Mouse (Mus musculus) lung, embryonic 16.5 days (tissue): ENCODE data around the gene Tradd. TPM values are rescaled to one million over a fixed set of nuclear protein-coding genes. Genes with fewer than 3 reads are reported as not detected.
A peak's percentile ranks its signal among the peaks of the same experiment; 100 is the strongest.

ENCODE experiments used
- ATAC-seq: fragments of 200-750 bp; cut with Nextera tagmentation; 2 replicates; pipeline ENCODE4 v1.8.0; 2017; ENCODE audit warnings: low read depth, mild to moderate bottlenecking, moderate library complexity
- H3K27ac ChIP-seq: fragments of 300-500 bp; sonication (generic); 2 replicates; pipeline ENCODE4 v1.5.1; 2014; ENCODE audit warnings: mild to moderate bottlenecking, control low read depth, low read length
- H3K27me3 ChIP-seq: fragments of 300-500 bp; sonication (generic); 2 replicates; pipeline ENCODE4 v1.6.1; 2014; ENCODE audit warnings: low read depth, low read length, mixed read lengths; ENCODE audit not compliant: control insufficient read depth, insufficient read depth
- H3K36me3 ChIP-seq: fragments of 300-500 bp; sonication (generic); 2 replicates; pipeline ENCODE4 v1.6.1; 2014; ENCODE audit warnings: low read length; ENCODE audit not compliant: control insufficient read depth, insufficient read depth
- H3K4me1 ChIP-seq: fragments of 300-500 bp; sonication (generic); replicated peaks from 2 replicates; pipeline ENCODE4 v1.6.1; 2014; ENCODE audit warnings: low read length, mixed read lengths; ENCODE audit not compliant: control insufficient read depth, insufficient read depth
- H3K4me2 ChIP-seq: fragments of 300-500 bp; sonication (generic); 2 replicates; pipeline ENCODE4 v1.6.1; 2014; ENCODE audit warnings: low read depth, low read length, control low read depth
- H3K4me3 ChIP-seq: fragments of 300-500 bp; sonication (generic); 2 replicates; pipeline ENCODE4 v1.5.1; 2014; ENCODE audit warnings: mild to moderate bottlenecking, low read length, control low read depth
- H3K9ac ChIP-seq: fragments of 300-500 bp; sonication (generic); 2 replicates; pipeline ENCODE4 v1.6.1; 2014; ENCODE audit warnings: low read length, control low read depth
- H3K9me3 ChIP-seq: fragments of 300-500 bp; sonication (generic); 2 replicates; pipeline ENCODE4 v1.6.1; 2016; ENCODE audit warnings: low read length; ENCODE audit not compliant: control insufficient read depth
- WGBS: fragments of 180-500 bp; shearing (Covaris S2); extraction: QIAGEN DNeasy Blood & Tissue Kit; methylation state at CpG from one replicate; pipeline ENCODE4 v1.1.7; 2014; 5-methylcytosine and 5-hydroxymethylcytosine counted together
- polyA plus RNA-seq: library from polyadenylated mRNA; unstranded; fragments of >200 nt; fragmentation: Nextera tagmentation; extraction: Ambion mirVana; gene quantifications from 2 replicates; pipeline ENCODE4 v1.2.1, GENCODE M21; 2015

Tradd gene
- polyA plus RNA-seq, 1 experiment from 2014 or later: 31.5 TPM

DNA sequence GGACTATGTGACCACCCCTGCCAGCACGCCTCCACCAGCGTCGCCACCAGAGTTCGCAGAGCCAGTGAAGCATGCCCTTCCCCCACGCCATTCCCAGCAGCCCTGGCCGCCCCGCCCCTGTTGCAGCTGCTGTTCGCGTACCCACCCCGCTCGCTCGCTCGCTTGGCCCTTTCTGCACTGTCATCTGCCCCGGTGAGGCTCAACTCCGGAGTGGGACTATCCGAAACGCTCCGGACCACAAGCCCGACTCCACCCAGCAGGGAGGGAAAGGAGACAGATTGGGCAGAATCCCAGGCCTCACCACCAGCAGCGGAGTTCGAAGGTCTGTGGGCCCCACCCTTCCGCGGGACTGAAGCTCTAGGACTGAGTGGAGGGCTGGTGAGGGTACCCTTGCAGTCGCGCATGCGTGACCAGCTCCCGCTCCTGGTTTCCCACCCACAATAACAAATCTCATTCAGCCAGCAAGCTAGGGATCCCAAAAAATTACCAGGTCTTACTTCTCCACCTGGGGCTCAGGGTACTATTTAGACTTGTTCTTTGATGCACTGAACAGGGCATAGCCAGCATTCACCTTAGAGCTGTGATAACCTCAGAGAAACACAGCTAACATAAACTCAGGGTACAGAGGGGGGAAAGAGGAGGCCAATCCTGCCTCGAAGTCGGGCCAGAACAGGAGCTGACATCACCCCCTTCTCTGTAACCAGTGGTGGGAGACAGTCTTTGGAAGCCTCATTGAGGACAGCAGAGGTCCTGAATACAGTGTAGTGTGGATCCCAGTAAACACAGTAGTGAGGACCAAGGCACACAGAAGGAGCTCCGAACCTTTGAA is 12.1 kb upstream of the Tradd start:
- H3K9ac ChIP-seq: peak overlapping the region; percentile 50
- peaks cover 71% of the 10 kb centered on the region for H3K27me3 ChIP-seq
- peak overlapping the region; percentile 74 for H3K4me2 ChIP-seq
- H3K9me3 ChIP-seq: no peaks in the 10 kb centered on the region
- H3K4me3 ChIP-seq: peak overlapping the region; percentile 49
- WGBS: 4% methylated on average over 30 of the region's 30 CpGs
- H3K4me1 ChIP-seq: peaks cover 19% of the 10 kb centered on the region
- ATAC-seq: peak; percentile 58
- H3K27ac ChIP-seq: no peak overlapping the region
- H3K36me3 ChIP-seq: no peaks in the 10 kb centered on the region

DNA sequence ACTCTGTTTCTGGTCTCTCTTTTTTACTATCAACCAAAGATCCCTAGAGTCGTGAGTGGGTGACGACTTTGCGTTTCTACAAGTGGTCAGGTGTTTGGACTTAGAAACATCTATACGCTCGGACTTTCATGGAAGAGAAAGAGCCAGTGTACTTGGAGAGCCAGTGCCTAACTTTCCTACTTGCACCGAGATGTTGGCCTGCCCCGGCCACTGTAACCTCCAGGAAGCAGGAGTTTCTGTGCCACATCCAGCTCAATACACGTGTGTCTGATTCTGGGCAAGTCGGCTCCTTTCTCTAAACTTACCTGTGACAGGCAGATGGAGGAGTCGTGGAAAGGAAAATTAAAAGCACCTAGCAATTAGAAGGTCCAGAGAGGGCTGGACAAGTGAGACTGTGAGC is 11.4 kb upstream of the Tradd start, which contains the start of gene Nol3:
Gene Nol3, plus strand, starts transcription at position 301 of the 400 bp plus-strand sequence.
- Histone ChIP-seq H3K27me3 (peaks cover 77% of the 10 kb centered on the region), H3K9ac (peak within 1 kb of the TSS; percentile 50), H3K4me3 (peak within 1 kb of the TSS; percentile 49), H3K36me3 (no peaks in the 10 kb centered on the region), H3K9me3 (no peaks in the 10 kb centered on the region), H3K4me1 (peaks cover 19% of the 10 kb centered on the region), H3K27ac (no peak within 1 kb of the TSS), H3K4me2 (peak within 1 kb of the TSS; percentile 74)
- no peak for ATAC-seq
- 3% methylated on average over 10 of the region's 10 CpGs for WGBS

- Histone ChIP-seq H3K27me3 (peaks cover 81% of the 10 kb centered on the region), H3K27ac (no peak overlapping the region), H3K9ac (peak overlapping the region; percentile 34; the same call in 1 of the 2 replicates), H3K36me3 (no peaks in the 10 kb centered on the region), H3K4me1 (peaks cover 19% of the 10 kb centered on the region), H3K4me2 (peak overlapping the region; percentile 74), H3K9me3 (no peaks in the 10 kb centered on the region), H3K4me3 (no peak overlapping the region; the same call in 1 of the 2 replicates)
- ATAC-seq: no peak
- WGBS: 13% methylated on average over 11 of the region's 11 CpGs
Measured at GRCm38 (mm10) chr8:105275387-105275786, 11.0 kb upstream of the Tradd start.

DNA sequence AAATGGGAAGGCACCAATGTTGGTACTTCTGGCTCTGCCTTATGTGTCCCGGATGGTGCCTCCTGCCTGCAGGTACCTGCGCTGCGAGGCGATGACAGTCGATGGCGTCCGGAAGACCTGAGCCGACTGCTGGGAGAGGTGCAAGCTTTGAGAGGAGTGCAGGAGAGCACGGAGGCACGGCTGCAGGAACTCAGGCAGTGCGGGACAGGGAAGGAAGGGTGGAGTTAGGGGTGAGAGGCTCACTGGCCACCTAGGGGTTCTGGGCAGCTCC is 6.4 kb upstream of the Tradd start:
- no peaks in the 10 kb centered on the region for H3K9me3 ChIP-seq
- H3K27ac ChIP-seq: no peak overlapping the region
- H3K27me3 ChIP-seq: peaks cover 83% of the 10 kb centered on the region
- H3K4me1 ChIP-seq: peaks cover 26% of the 10 kb centered on the region
- no peak overlapping the region for H3K4me2 ChIP-seq
- no peaks in the 10 kb centered on the region for H3K36me3 ChIP-seq
- no peak overlapping the region for H3K9ac ChIP-seq
- H3K4me3 ChIP-seq: no peak overlapping the region
- no peak for ATAC-seq
- 2% methylated on average over 11 of the region's 11 CpGs for WGBS

- Histone ChIP-seq H3K27ac (no peak overlapping the region), H3K4me1 (peaks cover 21% of the 10 kb centered on the region), H3K4me3 (peak overlapping the region; percentile 49), H3K9me3 (no peaks in the 10 kb centered on the region), H3K36me3 (no peaks in the 10 kb centered on the region), H3K9ac (peak overlapping the region; percentile 55), H3K4me2 (peak overlapping the region; percentile 87), H3K27me3 (peaks cover 77% of the 10 kb centered on the region)
- WGBS: 8% methylated on average over 39 of the region's 39 CpGs
- no peak for ATAC-seq
Measured at GRCm38 (mm10) chr8:105270101-105270915, 5.9 kb upstream of the Tradd start.

- ATAC-seq: peak; percentile 72
- Histone ChIP-seq H3K4me2 (peak within 1 kb of the TSS; percentile 87), H3K27ac (no peak within 1 kb of the TSS), H3K4me3 (peak within 1 kb of the TSS; percentile 49), H3K36me3 (no peaks in the 10 kb centered on the region), H3K9me3 (no peaks in the 10 kb centered on the region), H3K4me1 (peaks cover 27% of the 10 kb centered on the region), H3K9ac (peak within 1 kb of the TSS; percentile 55), H3K27me3 (peaks cover 69% of the 10 kb centered on the region)
- 1% methylated on average over 42 of the region's 42 CpGs for WGBS
Measured at GRCm38 (mm10) chr8:105269461-105269947, 5.1 kb upstream of the Tradd start, which contains the start of gene Hsf4. Gene Hsf4 (plus strand): TSS chr8:105269801.

DNA sequence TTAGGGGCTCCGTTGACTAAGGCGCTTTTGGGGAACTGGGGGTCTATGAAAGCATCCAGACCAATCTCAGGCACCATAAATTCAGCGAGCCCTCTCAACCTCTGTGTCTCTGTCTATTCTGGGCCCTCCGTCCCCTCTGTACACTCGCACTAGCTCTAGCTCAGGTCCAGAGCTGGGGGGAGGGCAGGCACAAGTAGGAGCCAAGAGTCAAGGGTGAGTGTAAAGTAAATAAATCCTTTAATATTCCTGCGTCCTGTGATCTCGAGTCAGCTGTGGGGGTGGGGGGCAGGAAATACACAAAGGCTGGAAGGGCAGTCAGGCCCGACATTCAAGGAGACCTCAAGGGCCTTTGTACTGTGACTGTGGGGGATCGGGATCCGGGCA is 4.7 kb upstream of the Tradd start:
- H3K4me2 ChIP-seq: peak overlapping the region; percentile 87
- H3K4me1 ChIP-seq: peaks cover 27% of the 10 kb centered on the region
- ATAC-seq: peak; percentile 21
- no peaks in the 10 kb centered on the region for H3K9me3 ChIP-seq
- peak overlapping the region; percentile 55 for H3K9ac ChIP-seq
- H3K36me3 ChIP-seq: no peaks in the 10 kb centered on the region
- WGBS: 2% methylated on average over 10 of the region's 10 CpGs
- peak overlapping the region; percentile 49 for H3K4me3 ChIP-seq
- H3K27ac ChIP-seq: no peak overlapping the region
- peaks cover 65% of the 10 kb centered on the region for H3K27me3 ChIP-seq

GRCm38 (mm10) chr8:105268342-105269074 is 4.1 kb upstream of the Tradd start:
- WGBS: 3% methylated on average over 65 of the region's 65 CpGs
- peaks cover 63% of the 10 kb centered on the region for H3K27me3 ChIP-seq
- peak overlapping the region; percentile 55 for H3K9ac ChIP-seq
- no peaks in the 10 kb centered on the region for H3K36me3 ChIP-seq
- no peak overlapping the region for H3K27ac ChIP-seq
- no peaks in the 10 kb centered on the region for H3K9me3 ChIP-seq
- H3K4me3 ChIP-seq: peak overlapping the region; percentile 49
- H3K4me2 ChIP-seq: peak overlapping the region; percentile 87
- H3K4me1 ChIP-seq: peaks cover 31% of the 10 kb centered on the region
- ATAC-seq: peak; percentile 27
